Mouse (Mus musculus): Measurements from ENCODE around the gene Atg2a. TPM values are rescaled to one million over a fixed set of nuclear protein-coding genes. Genes with fewer than 3 reads are reported as not detected.
"Not testable (repeated sequence)": the region's sequence is repeated elsewhere in the genome, so short reads cannot be mapped to it uniquely, and the experiment has no call there.

Atg2a gene
- polyA plus RNA-seq, 1 experiment from 2014 or later: 9.3 TPM

DNA sequence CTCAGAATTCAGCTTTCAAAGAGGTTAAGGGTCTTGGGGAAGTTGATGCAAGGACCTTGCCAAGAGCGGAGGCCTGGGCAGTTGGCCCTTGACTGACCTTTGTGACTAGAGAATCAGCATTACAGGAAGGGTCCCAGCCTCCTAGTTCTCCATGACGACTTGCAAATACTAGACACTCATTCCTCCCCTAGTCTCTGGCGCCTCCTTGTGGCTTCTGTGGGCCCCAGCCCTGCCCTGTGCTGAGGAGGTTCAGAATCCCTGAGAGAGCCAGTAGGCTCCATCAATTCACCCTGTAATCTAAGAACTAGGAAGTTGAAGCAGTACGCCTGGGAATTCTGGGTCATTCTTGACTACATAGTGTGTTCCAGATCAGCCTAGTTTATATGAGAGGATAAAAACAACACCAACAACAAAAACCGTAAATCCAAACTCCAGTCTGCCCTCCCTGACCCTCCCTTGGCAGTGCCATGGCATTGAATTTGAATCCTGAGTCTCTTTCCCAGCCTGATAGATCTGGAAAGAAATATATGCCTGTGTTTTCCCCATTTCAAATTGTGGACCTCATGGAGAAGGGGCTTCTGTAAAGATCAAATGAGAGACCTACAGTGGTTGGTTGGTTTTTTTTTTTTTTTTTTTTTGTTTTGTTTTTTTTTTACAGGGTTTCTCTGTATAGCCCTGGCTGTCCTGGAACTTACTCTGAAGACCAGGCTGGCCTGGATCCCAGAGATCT, 63.5 kb downstream of the Atg2a start:
- H3K27ac ChIP-seq (ENCODE audit: low read length): no peak overlapping the region
- H3K9ac ChIP-seq (ENCODE audit: low read length): 0 out of 2 replicates have a peak overlapping the region, but pooled peaks have one; percentile 3

GRCm38 (mm10) chr19:6305517-6306115, 64.1 kb downstream of the Atg2a start:
- Histone ChIP-seq H3K9ac (ENCODE audit: low read length) (peak overlapping the region; percentile 90), H3K27me3 (ENCODE audit: control insufficient read depth, insufficient read depth, low read length) (no peaks in the 10 kb centered on the region), H3K4me1 (ENCODE audit: control insufficient read depth, insufficient read depth, low read length) (peaks cover 21% of the 10 kb centered on the region), H3K36me3 (ENCODE audit: control insufficient read depth, insufficient read depth, low read length) (no peaks in the 10 kb centered on the region), H3K9me3 (replicated peaks; ENCODE audit: control insufficient read depth, low read length) (no peaks in the 10 kb centered on the region), H3K4me2 (ENCODE audit: low read depth, low read length) (peak overlapping the region; percentile 63), H3K27ac (ENCODE audit: low read length) (peak overlapping the region; percentile 89; the same call in 1 of the 2 replicates), H3K4me3 (replicated peaks; ENCODE audit: low read length) (peak overlapping the region; percentile 79)
- ATAC-seq (ENCODE audit: insufficient read depth, low FRiP score): no peak
- 54% methylated on average over 8 of the region's 8 CpGs for WGBS

More for the DNA sequence above, 63.5 kb downstream of the Atg2a start:
- Histone ChIP-seq H3K4me1 (ENCODE audit: control insufficient read depth, insufficient read depth, low read length) (peaks cover 26% of the 10 kb centered on the region), H3K4me2 (ENCODE audit: low read depth, low read length) (no peak overlapping the region), H3K4me3 (replicated peaks; ENCODE audit: low read length) (no peak overlapping the region), H3K9me3 (replicated peaks; ENCODE audit: control insufficient read depth, low read length) (no peaks in the 10 kb centered on the region), H3K27me3 (ENCODE audit: control insufficient read depth, insufficient read depth, low read length) (no peaks in the 10 kb centered on the region), H3K36me3 (ENCODE audit: control insufficient read depth, insufficient read depth, low read length) (no peaks in the 10 kb centered on the region)
- peak; percentile 65 for ATAC-seq (ENCODE audit: insufficient read depth, low FRiP score)
- WGBS: 24% methylated on average over 5 of the region's 5 CpGs

- Histone ChIP-seq H3K9me3 (replicated peaks; ENCODE audit: control insufficient read depth, low read length) (no peaks in the 10 kb centered on the region), H3K4me2 (ENCODE audit: low read depth, low read length) (peak within 1 kb of the TSS; percentile 63), H3K9ac (ENCODE audit: low read length) (peak within 1 kb of the TSS; percentile 90), H3K27ac (ENCODE audit: low read length) (peak within 1 kb of the TSS; percentile 89), H3K27me3 (ENCODE audit: control insufficient read depth, insufficient read depth, low read length) (no peaks in the 10 kb centered on the region), H3K4me1 (ENCODE audit: control insufficient read depth, insufficient read depth, low read length) (peaks cover 21% of the 10 kb centered on the region), H3K36me3 (ENCODE audit: control insufficient read depth, insufficient read depth, low read length) (no peaks in the 10 kb centered on the region), H3K4me3 (replicated peaks; ENCODE audit: low read length) (peak within 1 kb of the TSS; percentile 79)
- ATAC-seq (ENCODE audit: insufficient read depth, low FRiP score): peak; percentile 89
- WGBS: under 1% methylated on average over 35 of the region's 38 CpGs
Measured at GRCm38 (mm10) chr19:6306137-6306551, 64.7 kb downstream of the Atg2a start, which contains the start of gene Cdc42bpg. Gene Cdc42bpg (plus strand): TSS chr19:6306456.

GRCm38 (mm10) chr19:6306586-6306985, 65.1 kb downstream of the Atg2a start:
- peak; percentile 68 for ATAC-seq (ENCODE audit: insufficient read depth, low FRiP score)
- H3K9me3 ChIP-seq (replicated peaks; ENCODE audit: control insufficient read depth, low read length): no peaks in the 10 kb centered on the region
- H3K4me3 ChIP-seq (replicated peaks; ENCODE audit: low read length): peak overlapping the region; percentile 79
- H3K36me3 ChIP-seq (ENCODE audit: control insufficient read depth, insufficient read depth, low read length): no peaks in the 10 kb centered on the region
- H3K27ac ChIP-seq (ENCODE audit: low read length): peak overlapping the region; percentile 89
- peak overlapping the region; percentile 90 for H3K9ac ChIP-seq (ENCODE audit: low read length)
- 1% methylated on average over 30 of the region's 34 CpGs for WGBS
- peaks cover 21% of the 10 kb centered on the region for H3K4me1 ChIP-seq (ENCODE audit: control insufficient read depth, insufficient read depth, low read length)
- H3K4me2 ChIP-seq (ENCODE audit: low read depth, low read length): peak overlapping the region; percentile 63
- no peaks in the 10 kb centered on the region for H3K27me3 ChIP-seq (ENCODE audit: control insufficient read depth, insufficient read depth, low read length)

DNA sequence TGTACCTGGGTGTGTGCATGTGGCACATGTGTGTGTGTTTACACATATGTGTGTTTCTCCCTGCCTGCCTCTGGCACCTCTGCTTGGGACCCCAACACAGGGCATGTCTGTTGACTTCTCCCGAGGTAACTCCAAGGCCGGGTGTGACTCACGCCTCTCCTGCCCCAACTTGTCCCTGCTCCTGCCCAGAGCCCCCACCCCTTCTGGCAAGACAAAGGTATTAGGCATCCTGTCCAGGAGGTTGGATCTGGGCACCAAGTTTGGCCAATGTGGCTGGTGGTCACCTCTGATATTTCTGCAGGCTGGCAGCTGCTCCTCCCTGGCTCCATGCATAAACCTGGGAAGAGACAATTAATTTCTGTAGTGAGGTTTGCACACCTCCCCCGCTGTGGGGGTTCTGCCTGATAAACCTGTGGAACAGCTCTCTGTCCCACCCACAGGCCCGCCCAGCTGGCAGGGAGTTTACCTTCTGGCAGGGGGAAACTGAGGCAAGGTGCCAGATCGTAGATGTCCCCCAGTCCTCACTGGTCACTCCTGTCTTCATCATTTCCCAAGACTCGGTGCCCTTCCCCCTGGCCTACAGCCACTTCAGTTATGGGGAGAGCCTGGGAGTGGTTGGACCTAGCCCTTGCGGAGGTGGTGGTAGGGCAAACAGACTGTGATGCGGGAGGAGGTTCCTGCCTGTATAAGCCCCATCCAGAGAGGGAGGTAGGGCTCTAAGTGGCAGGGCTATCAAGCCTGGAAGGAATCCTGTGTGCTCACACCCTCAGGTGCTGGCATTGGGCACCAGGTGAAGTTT, 66.5 kb downstream of the Atg2a start:
- peak overlapping the region; percentile 63 for H3K4me2 ChIP-seq (ENCODE audit: low read depth, low read length)
- H3K4me1 ChIP-seq (ENCODE audit: control insufficient read depth, insufficient read depth, low read length): peaks cover 17% of the 10 kb centered on the region
- peak overlapping the region; percentile 89 for H3K27ac ChIP-seq (ENCODE audit: low read length)
- H3K9me3 ChIP-seq (replicated peaks; ENCODE audit: control insufficient read depth, low read length): no peaks in the 10 kb centered on the region
- 0 out of 2 replicates have a peak, but pooled peaks cover 5% of the 10 kb centered on the region for H3K36me3 ChIP-seq (ENCODE audit: control insufficient read depth, insufficient read depth, low read length)
- peak; percentile 18 for ATAC-seq (ENCODE audit: insufficient read depth, low FRiP score)
- peak overlapping the region; percentile 90 for H3K9ac ChIP-seq (ENCODE audit: low read length)
- peak overlapping the region; percentile 79 for H3K4me3 ChIP-seq (replicated peaks; ENCODE audit: low read length)
- WGBS: 62% methylated on average over 9 of the region's 9 CpGs
- H3K27me3 ChIP-seq (ENCODE audit: control insufficient read depth, insufficient read depth, low read length): no peaks in the 10 kb centered on the region

GRCm38 (mm10) chr19:6310181-6310580, 68.7 kb downstream of the Atg2a start:
- 86% methylated on average over 5 of the region's 5 CpGs for WGBS

DNA sequence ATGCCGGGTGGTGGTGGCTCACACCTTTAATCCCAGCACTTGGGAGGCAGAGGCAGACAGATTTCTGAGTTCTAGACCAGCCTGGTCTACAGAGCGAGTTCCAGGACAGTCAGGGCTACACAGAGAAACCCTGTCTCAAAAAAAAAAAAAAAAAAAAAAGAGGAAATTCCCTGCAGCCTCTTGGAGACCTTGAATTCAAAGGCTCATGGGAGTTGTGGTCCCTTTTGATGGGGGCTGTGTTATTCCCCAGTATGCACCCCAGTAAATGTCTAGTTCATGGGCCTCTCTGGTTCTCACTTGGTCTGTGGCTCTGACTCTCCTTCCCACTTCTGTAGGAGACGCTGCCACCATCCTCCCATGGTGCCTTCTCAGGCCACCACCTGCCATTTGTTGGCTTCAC, 70.3 kb downstream of the Atg2a start:
- not testable (repeated sequence) for H3K4me3 ChIP-seq (replicated peaks; ENCODE audit: low read length); H3K27me3 ChIP-seq (ENCODE audit: control insufficient read depth, insufficient read depth, low read length); ATAC-seq (ENCODE audit: insufficient read depth, low FRiP score); H3K27ac ChIP-seq (ENCODE audit: low read length); H3K4me2 ChIP-seq (ENCODE audit: low read depth, low read length); H3K4me1 ChIP-seq (ENCODE audit: control insufficient read depth, insufficient read depth, low read length); H3K9ac ChIP-seq (ENCODE audit: low read length); H3K9me3 ChIP-seq (replicated peaks; ENCODE audit: control insufficient read depth, low read length)
- WGBS: 90% methylated on average over 3 of the region's 3 CpGs
- H3K36me3 ChIP-seq (ENCODE audit: control insufficient read depth, insufficient read depth, low read length): peaks cover 20% of the 10 kb centered on the region

More at GRCm38 (mm10) chr19:6310181-6310580, 68.7 kb downstream of the Atg2a start:
- Histone ChIP-seq H3K36me3 (ENCODE audit: control insufficient read depth, insufficient read depth, low read length) (peaks cover 13% of the 10 kb centered on the region), H3K9ac (ENCODE audit: low read length) (no peak overlapping the region), H3K27me3 (ENCODE audit: control insufficient read depth, insufficient read depth, low read length) (no peaks in the 10 kb centered on the region), H3K27ac (ENCODE audit: low read length) (no peak overlapping the region), H3K4me3 (replicated peaks; ENCODE audit: low read length) (no peak overlapping the region), H3K9me3 (replicated peaks; ENCODE audit: control insufficient read depth, low read length) (no peaks in the 10 kb centered on the region), H3K4me1 (ENCODE audit: control insufficient read depth, insufficient read depth, low read length) (peaks cover 14% of the 10 kb centered on the region), H3K4me2 (ENCODE audit: low read depth, low read length) (no peak overlapping the region)
- no peak for ATAC-seq (ENCODE audit: insufficient read depth, low FRiP score)
